Mouse (Mus musculus): ENCODE results near the gene Fignl2.

GRCm38 (mm10) chr15:101077001-101077812 is 1.2 kb downstream of the Fignl2 start:
- TF ChIP-seq CTCF (IDR thresholded peaks at IDR 0.05) = no peak
- TF ChIP-seq EP300 (IDR thresholded peaks at IDR 0.05) = no peak
